Mouse (Mus musculus): ENCODE data around the gene Tbc1d22a. TPM values are rescaled to one million over a fixed set of nuclear protein-coding genes. Genes with fewer than 3 reads are reported as not detected.

Gene Tbc1d22a
- total and polyA plus RNA-seq, 3 experiments, result 15.1 to 21.1 TPM; not detected in 1

DNA sequence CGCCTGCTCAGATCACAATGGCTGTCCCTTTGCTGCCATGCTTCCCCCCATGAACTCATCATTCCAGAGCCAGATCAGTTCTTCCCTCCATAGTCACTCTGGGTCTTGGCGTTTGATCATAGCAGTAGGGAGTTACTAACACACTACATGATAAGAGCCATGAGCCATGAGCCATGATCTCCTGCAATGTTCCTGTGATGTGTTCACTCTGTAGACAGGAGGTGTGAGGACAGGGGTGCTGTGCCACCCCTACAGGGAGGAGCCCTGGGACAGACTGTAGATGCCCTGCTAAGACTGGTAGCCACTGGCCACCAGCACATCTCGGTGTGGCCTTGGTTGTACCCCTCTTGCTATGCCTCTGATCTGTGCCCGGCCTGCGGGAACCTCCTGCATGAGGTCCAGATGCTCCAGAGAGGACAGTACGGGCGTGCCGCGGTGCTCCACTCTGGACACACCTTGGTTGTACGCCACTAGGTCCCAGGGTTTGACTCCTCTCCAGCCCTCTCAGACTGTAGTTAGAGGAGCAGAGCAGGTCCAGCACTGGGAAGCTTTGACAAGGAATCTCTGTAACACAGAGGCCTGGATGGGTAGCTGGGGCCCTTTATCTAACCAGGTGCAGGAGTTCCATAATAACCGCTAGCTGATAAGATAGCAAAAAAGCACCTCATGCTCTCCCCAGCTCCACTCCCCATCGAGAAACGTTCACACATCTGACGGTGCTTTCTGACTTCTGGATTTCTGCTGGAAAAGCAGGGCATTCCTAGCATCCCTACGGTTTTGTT is 224.9 kb downstream of the Tbc1d22a start:
- no peaks in the 10 kb centered on the region for H3K9me3 ChIP-seq (replicated peaks; ENCODE audit: insufficient read depth, low read length)
- H3K27ac ChIP-seq (ENCODE audit: control insufficient read depth, low read depth, low read length), result peak overlapping the region; percentile 10; the same call in 1 of the 2 replicates
- no peak overlapping the region for H3K4me3 ChIP-seq (ENCODE audit: control insufficient read depth in 1 of 2, insufficient read depth in 1 of 2, low read depth in 2 of 2, low read length in 2 of 2)
- peaks cover 6 to 18% of the 10 kb centered on the region in 2 experiments; a peak in 3 of 4 replicates for H3K4me1 ChIP-seq (ENCODE audit: control insufficient read depth in 1 of 2, insufficient read depth in 2 of 2, low read length in 2 of 2)
- H3K36me3 ChIP-seq (ENCODE audit: control insufficient read depth in 1 of 2, insufficient read depth in 2 of 2, low read length in 2 of 2), result peaks cover 0 to 9% of the 10 kb centered on the region in 2 experiments; a peak in 2 of 4 replicates
- H3K79me2 ChIP-seq (ENCODE audit: control insufficient read depth, insufficient read depth, low read length, poor library complexity), result no peaks in the 10 kb centered on the region
- DNase-seq (ENCODE audit: low read depth, low spot score), result peak; percentile 62
- TF ChIP-seq ETS1 (IDR thresholded peaks at IDR 0.05; ENCODE audit: low read depth, low read length), result peak; percentile 80
- peak; percentile 47; the same call in 1 of the 2 replicates for TF ChIP-seq BHLHE40 (IDR thresholded peaks at IDR 0.05; ENCODE audit: borderline replicate concordance, low read depth, low read length)
- no peak for TF ChIP-seq JUND (IDR thresholded peaks at IDR 0.05; ENCODE audit: low read depth, low read length)
- TF ChIP-seq CHD2 (IDR thresholded peaks at IDR 0.05; ENCODE audit: low read length), result no peak; the same call in 1 of the 2 replicates
- no peak for TF ChIP-seq SMC3 (IDR thresholded peaks at IDR 0.05; ENCODE audit: low read depth, low read length)
- TF ChIP-seq MAX (IDR thresholded peaks at IDR 0.05; ENCODE audit: low read length), result peak; percentile 61; the same call in 1 of the 2 replicates
- TF ChIP-seq POLR2AphosphoS2 (IDR thresholded peaks at IDR 0.05; ENCODE audit: low read length), result no peak
- TF ChIP-seq EP300 (IDR thresholded peaks at IDR 0.05; ENCODE audit: low read depth in 1 of 2, low read length in 2 of 2), result peak; percentile 96 to 97
- no peak for TF ChIP-seq MEF2A (IDR thresholded peaks at IDR 0.05; ENCODE audit: extremely low read depth, insufficient replicate concordance, low read depth, low read length, poor library complexity, severe bottlenecking)
- no peak for TF ChIP-seq ZC3H11A (IDR thresholded peaks at IDR 0.05; ENCODE audit: low read depth, low read length)
- TF ChIP-seq CHD1 (IDR thresholded peaks at IDR 0.05; ENCODE audit: low read depth, low read length), result no peak
- peak; percentile 72 for TF ChIP-seq TAL1 (IDR thresholded peaks at IDR 0.05; ENCODE audit: low read length)
- TF ChIP-seq MAZ (IDR thresholded peaks at IDR 0.05; ENCODE audit: low read depth, low read length), result 0 out of 2 replicates have a peak, but pooled peaks have one; percentile 47
- peak; percentile 98 for TF ChIP-seq GATA1 (IDR thresholded peaks at IDR 0.05; ENCODE audit: low read depth, low read length)
- TF ChIP-seq ZNF384 (IDR thresholded peaks at IDR 0.05; ENCODE audit: low read depth, low read length), result peak; percentile 32; the same call in 1 of the 2 replicates
- 0 out of 2 replicates have a peak, but pooled peaks have one; percentile 58 for TF ChIP-seq MYC (IDR thresholded peaks at IDR 0.05; ENCODE audit: low read depth, low read length)
- TF ChIP-seq MXI1 (IDR thresholded peaks at IDR 0.05; ENCODE audit: low read depth, low read length), result peak; percentile 49; the same call in 1 of the 2 replicates
- TF ChIP-seq SIN3A (IDR thresholded peaks at IDR 0.05; ENCODE audit: low read length), result peak; percentile 64
- no peak for TF ChIP-seq ZKSCAN1 (IDR thresholded peaks at IDR 0.05; ENCODE audit: low read depth, low read length)
- 0 out of 2 replicates have a peak, but pooled peaks have one; percentile 40 for TF ChIP-seq ZMIZ1 (IDR thresholded peaks at IDR 0.05; ENCODE audit: low read depth, low read length)
- no peak for TF ChIP-seq TBP (IDR thresholded peaks at IDR 0.05; ENCODE audit: low read depth, low read length)
- peak; percentile 48; the same call in 1 of the 2 replicates for TF ChIP-seq MAFK (IDR thresholded peaks at IDR 0.05; ENCODE audit: borderline replicate concordance, low read depth, low read length)
- TF ChIP-seq MYB (IDR thresholded peaks at IDR 0.05; ENCODE audit: low read depth, low read length), result peak; percentile 36; the same call in 1 of the 2 replicates
- TF ChIP-seq CTCF (IDR thresholded peaks at IDR 0.05 in 2 of 3, conservative IDR thresholded peaks at IDR 0.05 in 1 of 3; ENCODE audit: control insufficient read depth in 1 of 3, insufficient read depth in 1 of 3, low read depth in 2 of 3, low read length in 3 of 3, poor library complexity in 1 of 3, severe bottlenecking in 1 of 3), result no peak
- peak; percentile 99 for TF ChIP-seq TCF12 (IDR thresholded peaks at IDR 0.05; ENCODE audit: low read depth, low read length)
- TF ChIP-seq RCOR1 (IDR thresholded peaks at IDR 0.05; ENCODE audit: low read depth, low read length), result peak; percentile 96
- no peak for TF ChIP-seq POLR2A (IDR thresholded peaks at IDR 0.05; ENCODE audit: control insufficient read depth in 1 of 2, insufficient read depth in 1 of 2, low read depth in 1 of 2, low read length in 2 of 2, poor library complexity in 1 of 2)
- no peak for TF ChIP-seq KAT2A (conservative IDR thresholded peaks at IDR 0.05; ENCODE audit: low read depth, low read length)
- H3K9ac ChIP-seq (ENCODE audit: control insufficient read depth, low read depth, low read length, poor library complexity, severe bottlenecking), result no peak overlapping the region
- no peaks in the 10 kb centered on the region for H3K27me3 ChIP-seq (ENCODE audit: control insufficient read depth in 1 of 2, insufficient read depth in 2 of 2, low read length in 2 of 2)

Measured in MEL (cell line).